Mouse (Mus musculus) bone marrow, adult 2 months (tissue): ENCODE data around the gene Lmtk2. TPM values are rescaled to one million over a fixed set of nuclear protein-coding genes. Genes with fewer than 3 reads are reported as not detected.

Source experiments
- H3K27ac ChIP-seq: fragments of 200-500 bp; 2 replicates; pipeline ENCODE4 v1.5.1; 2012; ENCODE audit warnings: low read depth, mild to moderate bottlenecking, control low read depth, inconsistent platforms, low read length; ENCODE audit not compliant: control insufficient read depth, poor library complexity, insufficient read depth
- H3K4me1 ChIP-seq: fragments of 200-500 bp; 2 replicates; pipeline ENCODE4 v1.6.1; 2011; ENCODE audit warnings: low read length; ENCODE audit not compliant: control insufficient read depth, insufficient read depth
- H3K4me3 ChIP-seq: fragments of 200-500 bp; replicated peaks from 2 replicates; pipeline ENCODE3; 2011; ENCODE audit warnings: mild to moderate bottlenecking, low read depth, low read length, control low read depth; ENCODE audit not compliant: control insufficient read depth
- CTCF ChIP-seq: fragments of 200-500 bp; IDR thresholded peaks from 2 replicates; pipeline ENCODE4 v1.5.1; 2011; ENCODE audit warnings: low read length, control low read depth; ENCODE audit not compliant: control insufficient read depth, insufficient read depth
- POLR2A ChIP-seq: fragments of 200-500 bp; IDR thresholded peaks from 2 replicates; pipeline ENCODE4 v1.6.1; 2011; ENCODE audit warnings: low read depth, mild to moderate bottlenecking, control low read depth, low read length, borderline replicate concordance; ENCODE audit not compliant: control insufficient read depth
- WGBS: fragments of 180-500 bp; shearing (Covaris S2); methylation state at CpG from one replicate; pipeline ENCODE4 v1.1.7; 2018; 5-methylcytosine and 5-hydroxymethylcytosine counted together
- polyA plus RNA-seq: library from polyadenylated mRNA; stranded (reverse); fragments of >200 nt; gene quantifications from 2 replicates; pipeline ENCODE4 v1.2.4, GENCODE M21; 2011; ENCODE audit warnings: low replicate concordance; ENCODE audit not compliant: missing spikeins, insufficient read depth, insufficient read length

Gene Lmtk2
- polyA plus RNA-seq, 1 experiment, result 5.5 TPM

GRCm38 (mm10) chr5:144202430-144202829 lies 102.2 kb downstream of the Lmtk2 start:
- H3K27ac ChIP-seq, result no peak overlapping the region

GRCm38 (mm10) chr5:144203398-144203959 lies 103.2 kb downstream of the Lmtk2 start:
- TF ChIP-seq POLR2A (no peak), CTCF (no peak)
- 85% methylated on average over 10 of the region's 10 CpGs for WGBS
- H3K27ac ChIP-seq, result no peak overlapping the region
- no peaks in the 10 kb centered on the region for H3K4me1 ChIP-seq
- no peak overlapping the region for H3K4me3 ChIP-seq

More at GRCm38 (mm10) chr5:144202430-144202829, 102.2 kb downstream of the Lmtk2 start:
- WGBS, result 88% methylated on average over 6 of the region's 6 CpGs
- Histone ChIP-seq H3K4me1 (no peaks in the 10 kb centered on the region), H3K4me3 (no peak overlapping the region)
- TF ChIP-seq CTCF, result peak; percentile 31; the same call in 1 of the 2 replicates
- TF ChIP-seq POLR2A, result no peak

- H3K4me3 ChIP-seq, result no peak overlapping the region
- no peak overlapping the region for H3K27ac ChIP-seq
- H3K4me1 ChIP-seq, result no peaks in the 10 kb centered on the region
- TF ChIP-seq CTCF, result no peak
- TF ChIP-seq POLR2A, result no peak
- 85% methylated on average over 12 of the region's 12 CpGs for WGBS
Measured at GRCm38 (mm10) chr5:144204303-144204702, 104.1 kb downstream of the Lmtk2 start.

- TF ChIP-seq POLR2A, result no peak
- no peak for TF ChIP-seq CTCF
- no peak overlapping the region for H3K27ac ChIP-seq
- H3K4me3 ChIP-seq, result no peak overlapping the region
- H3K4me1 ChIP-seq, result no peaks in the 10 kb centered on the region
- 89% methylated on average over 10 of the region's 10 CpGs for WGBS
Measured at GRCm38 (mm10) chr5:144204911-144205310, 104.7 kb downstream of the Lmtk2 start.

- H3K4me1 ChIP-seq, result no peaks in the 10 kb centered on the region
- no peak overlapping the region for H3K4me3 ChIP-seq
- no peak overlapping the region for H3K27ac ChIP-seq
- WGBS, result 95% methylated on average over 15 of the region's 15 CpGs
- TF ChIP-seq CTCF (no peak), POLR2A (no peak)
Measured at GRCm38 (mm10) chr5:144206069-144206468, 105.8 kb downstream of the Lmtk2 start.

GRCm38 (mm10) chr5:144207478-144207877 lies 107.2 kb downstream of the Lmtk2 start:
- WGBS, result 61% methylated on average over 11 of the region's 11 CpGs
- no peaks in the 10 kb centered on the region for H3K4me1 ChIP-seq
- H3K27ac ChIP-seq, result no peak overlapping the region
- no peak for TF ChIP-seq POLR2A
- peak; percentile 60 for TF ChIP-seq CTCF
- no peak overlapping the region for H3K4me3 ChIP-seq

- peak; percentile 91 for TF ChIP-seq CTCF
- TF ChIP-seq POLR2A, result no peak
- WGBS, result 53% methylated on average over 7 of the region's 7 CpGs
- H3K4me1 ChIP-seq, result no peaks in the 10 kb centered on the region; the same call in 1 of the 2 replicates
- H3K4me3 ChIP-seq, result no peak overlapping the region
- H3K27ac ChIP-seq, result no peak overlapping the region
Measured at GRCm38 (mm10) chr5:144214453-144214852, 114.2 kb downstream of the Lmtk2 start.

GRCm38 (mm10) chr5:144215992-144216391 lies 115.8 kb downstream of the Lmtk2 start:
- WGBS, result 0% methylated on average over 2 of the region's 2 CpGs
- Histone ChIP-seq H3K4me1 (no peaks in the 10 kb centered on the region; the same call in 1 of the 2 replicates), H3K4me3 (no peak overlapping the region), H3K27ac (no peak overlapping the region)
- no peak for TF ChIP-seq CTCF

- WGBS, result 78% methylated on average over 7 of the region's 7 CpGs
- no peak for TF ChIP-seq POLR2A
- TF ChIP-seq CTCF, result no peak
- Histone ChIP-seq H3K27ac (no peak overlapping the region), H3K4me3 (no peak overlapping the region), H3K4me1 (no peaks in the 10 kb centered on the region; the same call in none of the 2 replicates)
Measured at GRCm38 (mm10) chr5:144218061-144218460, 117.8 kb downstream of the Lmtk2 start.
